Mouse (Mus musculus): ENCODE data around the gene Sap30bp. TPM values are rescaled to one million over a fixed set of nuclear protein-coding genes. Genes with fewer than 3 reads are reported as not detected.

Sap30bp gene
- polyA plus RNA-seq, 1 experiment from 2014 or later = 40.5 TPM

Other genes starting within 250 kb of the Sap30bp start
- gene Grb2, start 224.7 kb upstream of the Sap30bp start, polyA plus RNA-seq (2015; fragmentation: Nextera tagmentation; extraction: Ambion mirVana) = 192 and 194 TPM in 2 replicates
- gene Tmem94, start 167.8 kb upstream of the Sap30bp start, polyA plus RNA-seq (2015; fragmentation: Nextera tagmentation; extraction: Ambion mirVana) = 20.3 and 21.2 TPM in 2 replicates
- 9.8 and 10.2 TPM in 2 replicates for gene Caskin2, start 119.6 kb upstream of the Sap30bp start, polyA plus RNA-seq (2015; fragmentation: Nextera tagmentation; extraction: Ambion mirVana)
- gene Tsen54, start 118.6 kb upstream of the Sap30bp start, polyA plus RNA-seq (2015; fragmentation: Nextera tagmentation; extraction: Ambion mirVana) = 22.0 and 23.7 TPM in 2 replicates
- 0.97 and 8.8 TPM in 2 replicates for gene Llgl2, start 109.2 kb upstream of the Sap30bp start, polyA plus RNA-seq (2015; fragmentation: Nextera tagmentation; extraction: Ambion mirVana)
- gene Myo15b, start 74.9 kb upstream of the Sap30bp start, polyA plus RNA-seq (2015; fragmentation: Nextera tagmentation; extraction: Ambion mirVana) = 0.12 and 5.0 TPM in 2 replicates
- gene Smim5, start 33.3 kb upstream of the Sap30bp start, polyA plus RNA-seq (2015; fragmentation: Nextera tagmentation; extraction: Ambion mirVana) = 2.2 and 8.1 TPM in 2 replicates
- 0.68 and 3.1 TPM in 2 replicates for gene Smim6, start 21.3 kb upstream of the Sap30bp start, polyA plus RNA-seq (2015; fragmentation: Nextera tagmentation; extraction: Ambion mirVana)
- 19.7 and 22.0 TPM in 2 replicates for gene Recql5, start 195 bp downstream of the Sap30bp start, polyA plus RNA-seq (2015; fragmentation: Nextera tagmentation; extraction: Ambion mirVana)
- 2.0 and 4.9 TPM in 2 replicates for gene Itgb4, start 41.4 kb downstream of the Sap30bp start, polyA plus RNA-seq (2015; fragmentation: Nextera tagmentation; extraction: Ambion mirVana)
- gene Galk1, start 79.4 kb downstream of the Sap30bp start, polyA plus RNA-seq (2015; fragmentation: Nextera tagmentation; extraction: Ambion mirVana) = 65.9 and 98.5 TPM in 2 replicates
- 1,496 and 1,502 TPM in 2 replicates for gene H3f3b, start 94.7 kb downstream of the Sap30bp start, polyA plus RNA-seq (2015; fragmentation: Nextera tagmentation; extraction: Ambion mirVana)
- 31.6 and 33.5 TPM in 2 replicates for gene Unk, start 97.0 kb downstream of the Sap30bp start, polyA plus RNA-seq (2015; fragmentation: Nextera tagmentation; extraction: Ambion mirVana)
- gene Unc13d, start 144.7 kb downstream of the Sap30bp start, polyA plus RNA-seq (2015; fragmentation: Nextera tagmentation; extraction: Ambion mirVana) = 1.0 and 7.1 TPM in 2 replicates
- gene Wbp2, start 153.7 kb downstream of the Sap30bp start, polyA plus RNA-seq (2015; fragmentation: Nextera tagmentation; extraction: Ambion mirVana) = 162 and 167 TPM in 2 replicates
- 9.8 TPM in 2 replicates for gene Trim47, start 193.9 kb downstream of the Sap30bp start, polyA plus RNA-seq (2015; fragmentation: Nextera tagmentation; extraction: Ambion mirVana)
- 3.4 and 4.1 TPM in 2 replicates for gene Trim65, start 197.8 kb downstream of the Sap30bp start, polyA plus RNA-seq (2015; fragmentation: Nextera tagmentation; extraction: Ambion mirVana)
- gene Mrpl38, start 205.6 kb downstream of the Sap30bp start, polyA plus RNA-seq (2015; fragmentation: Nextera tagmentation; extraction: Ambion mirVana) = 82.2 and 95.1 TPM in 2 replicates
- 44.2 and 48.5 TPM in 2 replicates for gene Fbf1, start 234.9 kb downstream of the Sap30bp start, polyA plus RNA-seq (2015; fragmentation: Nextera tagmentation; extraction: Ambion mirVana)